Comparison of ENCODE assay signal across 16 mouse cellular contexts in genomic region chr7:134556061-134556460, GRCm38 (mm10).
DNase-seq lines count a peak whose midpoint lies in the region; ATAC-seq and TF ChIP-seq lines count a peak whose summit lies in the region.
"Had no signal": no experiment of that assay in that cellular context is flagged by ENCODE, and none has a peak within 500 bp of the region (broad histone marks: within the 10 kb centered on the region; RNA-seq: fewer than 3 reads in every experiment).

No protein-coding gene starts in this region.

- H3K36me3 ChIP-seq in heart, postnatal 0 days (replicated peaks; ENCODE audit: control insufficient read depth, insufficient read depth, low read length), result no peaks in the 10 kb centered on the region
- no peaks in the 10 kb centered on the region for H3K36me3 ChIP-seq in liver, embryonic 11.5 days (ENCODE audit: control insufficient read depth, insufficient read depth, low read length)
- H3K36me3 ChIP-seq in liver, postnatal 0 days (replicated peaks; ENCODE audit: insufficient read depth, low read length), result no peaks in the 10 kb centered on the region
- no peaks in the 10 kb centered on the region for H3K36me3 ChIP-seq in macrophage (ENCODE audit: inconsistent target)
- H3K36me3 ChIP-seq: forebrain, embryonic 15.5 days; G1E; heart, embryonic 13.5 days; hindbrain, embryonic 15.5 days; limb, embryonic 12.5 days had no signal

- H3K4me2 ChIP-seq in heart, postnatal 0 days (ENCODE audit: low read depth, low read length), result no peak overlapping the region
- H3K4me2 ChIP-seq in liver, embryonic 11.5 days, result no peak overlapping the region
- H3K4me2 ChIP-seq in liver, postnatal 0 days (ENCODE audit: low read depth, low read length), result no peak overlapping the region
- H3K4me2 ChIP-seq: forebrain, embryonic 15.5 days; heart, embryonic 13.5 days; hindbrain, embryonic 15.5 days; limb, embryonic 12.5 days had no signal

- H3K27me3 ChIP-seq in heart, postnatal 0 days (ENCODE audit: control insufficient read depth, insufficient read depth, low read length), result no peaks in the 10 kb centered on the region
- no peaks in the 10 kb centered on the region for H3K27me3 ChIP-seq in liver, embryonic 11.5 days (replicated peaks; ENCODE audit: control insufficient read depth, insufficient read depth, low read length)
- H3K27me3 ChIP-seq in liver, postnatal 0 days (ENCODE audit: insufficient read depth, low read length), result no peaks in the 10 kb centered on the region
- H3K27me3 ChIP-seq: forebrain, embryonic 15.5 days; heart, embryonic 13.5 days; hindbrain, embryonic 15.5 days; limb, embryonic 12.5 days had no signal

- TF ChIP-seq CTCF in heart, postnatal 0 days (IDR thresholded peaks at IDR 0.05; ENCODE audit: low read depth), result no peak
- no peak for TF ChIP-seq CTCF in liver, postnatal 0 days (IDR thresholded peaks at IDR 0.05; ENCODE audit: low read depth)

- 0 out of 2 replicates have a peak, but pooled peaks have one; percentile 20 for ATAC-seq in heart, postnatal 0 days (ENCODE audit: insufficient read depth, low read depth)
- ATAC-seq in liver, embryonic 11.5 days (replicated peaks; ENCODE audit: low FRiP score), result no peak
- ATAC-seq in liver, postnatal 0 days, result peak; percentile 21; the same call in 1 of the 2 replicates
- ATAC-seq in megakaryocyte-erythroid progenitor cell, adult 5-6 weeks (replicated peaks; ENCODE audit: low FRiP score, low TSS enrichment, poor library complexity, severe bottlenecking), result no peak
- ATAC-seq: forebrain, embryonic 15.5 days had no signal

- H3K9ac ChIP-seq in heart, postnatal 0 days (replicated peaks; ENCODE audit: low read depth, low read length), result no peak overlapping the region
- H3K9ac ChIP-seq in liver, embryonic 11.5 days (ENCODE audit: low read depth, low read length), result no peak overlapping the region
- no peak overlapping the region for H3K9ac ChIP-seq in liver, postnatal 0 days (replicated peaks)
- H3K9ac ChIP-seq: forebrain, embryonic 15.5 days; heart, embryonic 13.5 days; hindbrain, embryonic 15.5 days; limb, embryonic 12.5 days had no signal

- WGBS in heart, postnatal 0 days, result 45% methylated on average over 4 of the region's 4 CpGs
- WGBS in liver, embryonic 11.5 days, result 38% methylated on average over 4 of the region's 4 CpGs
- WGBS in liver, postnatal 0 days (ENCODE audit: insufficient replicate concordance), result 23% methylated on average over 4 of the region's 4 CpGs
- WGBS in macrophage (ENCODE audit: missing documents), result 5% methylated on average over 4 of the region's 4 CpGs

- peak; percentile 13 for DNase-seq in heart, postnatal 0 days (ENCODE audit: low spot score)
- DNase-seq in heart, postnatal 36 days, result no peak
- DNase-seq in liver (peak; percentile 4), MN1 (ENCODE audit: low spot score) (no peak)
- no peak for DNase-seq in liver, embryonic 11.5 days (ENCODE audit: low spot score)
- DNase-seq in liver, postnatal 0 days, result no peak
- DNase-seq: cerebellum, postnatal 25 days; kidney, postnatal 14 days; thymus, adult 2 months had no signal

- H3K4me3 ChIP-seq in heart, postnatal 0 days (ENCODE audit: low read depth, low read length), result no peak overlapping the region
- no peak overlapping the region for H3K4me3 ChIP-seq in liver, embryonic 11.5 days (ENCODE audit: low read depth, low read length)
- H3K4me3 ChIP-seq in liver, postnatal 0 days (ENCODE audit: low read depth, low read length), result no peak overlapping the region
- no peak overlapping the region for H3K4me3 ChIP-seq in macrophage (ENCODE audit: inconsistent target)
- H3K4me3 ChIP-seq: forebrain, embryonic 15.5 days; heart, embryonic 13.5 days; hindbrain, embryonic 15.5 days; limb, embryonic 12.5 days had no signal

- H3K9me3 ChIP-seq in heart, postnatal 0 days (replicated peaks; ENCODE audit: control insufficient read depth, low read length), result peaks cover 6% of the 10 kb centered on the region; the same call in 1 of the 2 replicates
- H3K9me3 ChIP-seq in liver, embryonic 11.5 days (ENCODE audit: control insufficient read depth, low read length), result no peaks in the 10 kb centered on the region
- no peaks in the 10 kb centered on the region for H3K9me3 ChIP-seq in liver, postnatal 0 days (ENCODE audit: low read length)
- H3K9me3 ChIP-seq: forebrain, embryonic 15.5 days; heart, embryonic 13.5 days; hindbrain, embryonic 15.5 days; limb, embryonic 12.5 days had no signal

- intact Hi-C loops in heart, postnatal 36 days (cut with DNase I), result no loop called here

- H3K79me2 ChIP-seq in macrophage (ENCODE audit: inconsistent target), result no peaks in the 10 kb centered on the region

- peaks cover 7% of the 10 kb centered on the region; the same call in 1 of the 2 replicates for H3K4me1 ChIP-seq in heart, postnatal 0 days (ENCODE audit: control insufficient read depth, insufficient read depth)
- no peaks in the 10 kb centered on the region for H3K4me1 ChIP-seq in liver, embryonic 11.5 days (replicated peaks; ENCODE audit: control insufficient read depth, insufficient read depth, low read length)
- H3K4me1 ChIP-seq in liver, postnatal 0 days (ENCODE audit: insufficient read depth), result no peaks in the 10 kb centered on the region
- H3K4me1 ChIP-seq: limb, embryonic 12.5 days had no signal

- no peak overlapping the region for H3K27ac ChIP-seq in heart, postnatal 0 days (ENCODE audit: low read depth)
- no peak overlapping the region; the same call in 1 of the 2 replicates for H3K27ac ChIP-seq in liver, embryonic 11.5 days (ENCODE audit: low read depth, low read length)
- H3K27ac ChIP-seq in liver, postnatal 0 days (ENCODE audit: low read depth), result no peak overlapping the region
- peak overlapping the region; percentile 54 for H3K27ac ChIP-seq in macrophage
- H3K27ac ChIP-seq: forebrain, embryonic 15.5 days; heart, embryonic 13.5 days; hindbrain, embryonic 15.5 days; limb, embryonic 12.5 days had no signal

- TF ChIP-seq EP300 in heart, postnatal 0 days (IDR thresholded peaks at IDR 0.05; ENCODE audit: low read depth), result no peak
- TF ChIP-seq EP300 in liver, postnatal 0 days (IDR thresholded peaks at IDR 0.05; ENCODE audit: low read depth), result no peak

Comparison
In these comparisons a context has a peak if more than half of its experiments do, and no peak if none do; other contexts are left out.
1. ATAC-seq: peak in heart, postnatal 0 days (single experiment) and liver, postnatal 0 days (single experiment); none in liver, embryonic 11.5 days (single experiment) and megakaryocyte-erythroid progenitor cell, adult 5-6 weeks (single experiment).
2. DNase-seq: peak in heart, postnatal 0 days (single experiment) and liver (single experiment); none in heart, postnatal 36 days (0 of 2), liver, embryonic 11.5 days (single experiment), liver, postnatal 0 days (single experiment) and MN1 (single experiment).